Mouse (Mus musculus) neutrophil, adult 5-6 weeks (primary cell): ENCODE results near the gene Zfp52. TPM values are rescaled to one million over a fixed set of nuclear protein-coding genes. Genes with fewer than 3 reads are reported as not detected.

Experiments used
- ATAC-seq: fragments of 151-379, 151-347 bp; 2 replicates; pipeline ENCODE4 v1.8.0; 2017; ENCODE audit warnings: mild to moderate bottlenecking, moderate TSS enrichment; ENCODE audit not compliant: insufficient number of reproducible peaks, poor library complexity, low FRiP score, severe bottlenecking; ENCODE audit errors: extremely low read depth
- total RNA-seq: library from RNA; stranded (forward); fragments of 200-1000 nt; gene quantifications from 2 replicates; pipeline ENCODE4 v1.2.3, GENCODE M21; 2017

The Zfp52 gene
- 26.4 and 31.0 TPM in 2 replicates for total RNA-seq

DNA sequence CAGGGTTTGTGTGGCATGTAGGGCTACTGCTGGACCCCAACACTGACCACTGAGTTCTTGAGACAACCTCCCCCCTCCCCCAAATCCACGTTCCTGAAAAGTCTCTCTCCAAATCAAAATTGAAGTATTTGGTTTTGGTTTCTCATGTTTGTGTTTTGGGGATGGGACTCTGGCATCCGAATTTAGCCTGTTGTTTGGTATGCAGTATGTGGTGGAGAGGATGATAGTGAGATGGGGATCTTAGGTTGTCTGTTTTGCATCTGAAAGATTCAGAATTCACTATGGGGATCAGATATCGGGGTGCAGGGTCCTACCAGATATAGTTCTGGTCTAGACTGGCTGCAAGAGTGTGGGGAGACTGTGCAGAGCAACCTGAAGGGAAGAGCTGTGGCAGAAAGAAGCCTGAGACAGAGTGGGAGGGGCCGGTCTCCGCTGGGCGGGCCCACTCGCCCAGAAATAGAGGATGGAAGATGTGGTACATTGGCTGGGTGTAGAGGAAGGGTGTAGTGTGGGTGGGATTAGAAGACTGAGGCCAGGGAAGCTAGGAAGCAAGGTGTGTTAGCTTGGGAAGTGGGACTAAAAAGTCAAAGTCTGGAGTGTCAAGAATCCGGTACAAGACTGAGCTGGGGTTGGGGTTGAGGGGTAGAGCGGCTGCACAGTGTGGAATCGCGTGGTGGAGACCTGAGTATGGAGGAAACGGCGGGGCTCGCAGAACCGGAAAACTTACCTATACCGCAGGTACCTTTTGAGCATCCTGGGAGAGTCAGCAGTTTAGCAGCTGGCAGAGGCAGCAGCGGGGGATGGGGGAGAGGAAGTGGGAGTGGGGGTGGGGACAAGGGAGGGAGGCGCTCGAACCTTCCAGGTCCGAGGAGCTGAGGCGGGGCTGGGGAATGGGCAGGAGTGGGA is at the start of gene Zfp52:
Gene Zfp52 (plus strand): TSS at position 444 of the 906 bp plus-strand sequence.
- peak; percentile 45 for ATAC-seq

DNA sequence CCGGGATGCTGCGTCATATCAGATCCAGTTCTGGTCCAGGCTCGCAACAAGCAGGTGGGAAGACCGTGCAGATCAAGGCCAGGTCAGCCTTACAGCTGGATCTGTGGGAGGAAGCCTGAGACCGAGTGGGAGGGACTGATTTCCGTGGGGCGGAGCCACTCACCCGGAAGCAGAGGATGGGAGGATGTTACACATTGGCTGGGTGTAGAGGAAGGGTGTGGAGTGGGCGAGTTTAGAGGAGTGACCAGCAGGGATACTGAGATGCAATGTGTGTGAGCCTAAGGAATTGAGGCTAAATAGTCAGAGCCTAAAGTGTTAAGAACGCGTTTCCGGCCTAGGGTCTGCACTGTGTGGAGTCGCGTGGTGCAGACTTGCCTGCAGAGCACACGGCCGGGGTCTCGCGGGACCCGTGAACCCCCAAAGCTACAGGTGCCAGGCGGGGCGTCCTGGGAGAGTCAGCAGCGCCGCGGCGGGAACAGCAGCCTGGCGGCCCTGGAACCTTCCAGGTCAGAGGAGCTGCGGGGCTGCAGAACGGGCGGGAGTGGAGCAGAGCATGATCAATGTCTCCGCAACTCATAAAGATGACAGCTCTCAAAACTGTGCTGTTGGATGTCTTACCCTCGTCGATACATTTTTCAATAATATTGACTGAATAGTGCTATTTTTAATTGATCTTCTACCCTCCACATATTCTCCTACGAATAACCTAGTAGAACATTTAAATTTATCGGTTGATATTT is 46.4 kb upstream of the Zfp52 start, which contains the start of gene Zfp53:
Gene Zfp53 (plus strand): TSS at position 239 of the 740 bp plus-strand sequence.
- ATAC-seq = peak; percentile 100

DNA sequence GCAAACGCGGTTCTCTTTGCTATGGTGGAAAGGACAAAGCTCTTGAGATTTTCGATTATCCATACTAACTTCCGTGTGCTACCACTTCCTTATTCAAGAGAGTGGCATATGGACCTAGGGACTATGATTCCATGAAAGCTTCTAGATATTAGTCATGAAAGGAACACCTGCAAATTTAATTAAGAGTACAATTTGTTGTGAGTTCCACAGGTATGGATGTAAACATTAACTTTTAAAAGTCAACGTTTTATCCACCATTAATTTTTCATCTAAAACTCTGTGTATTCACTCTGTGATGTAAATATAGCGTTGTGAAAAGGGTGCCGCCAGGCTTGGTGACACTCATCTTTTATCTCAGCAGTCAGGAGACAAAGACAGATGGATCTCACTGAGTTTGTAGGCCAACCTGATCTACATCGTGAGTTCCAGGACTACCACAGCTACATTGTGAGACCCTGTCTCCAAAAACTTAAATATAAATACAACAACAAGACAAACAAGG is 45.8 kb upstream of the Zfp52 start:
- no peak for ATAC-seq

DNA sequence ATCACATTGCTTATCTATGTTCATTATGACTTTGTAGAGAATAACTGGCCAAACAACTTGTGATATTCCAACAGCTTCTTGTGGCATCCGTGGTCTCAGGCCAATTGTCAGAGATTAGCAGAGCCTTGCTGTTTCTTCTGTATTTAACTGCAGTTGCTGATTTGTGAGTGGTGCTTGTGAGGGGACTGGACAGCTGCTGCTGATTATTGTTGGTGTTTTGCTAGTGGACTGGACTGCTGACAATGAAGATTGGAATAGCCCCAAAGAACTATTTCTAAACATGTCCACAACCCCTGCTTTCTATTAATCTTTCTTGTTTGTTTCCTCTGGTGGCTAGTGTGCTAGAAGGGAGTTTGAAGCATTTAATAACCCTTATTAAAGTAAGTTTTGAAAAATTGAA is 34.0 kb upstream of the Zfp52 start:
- ATAC-seq = no peak

DNA sequence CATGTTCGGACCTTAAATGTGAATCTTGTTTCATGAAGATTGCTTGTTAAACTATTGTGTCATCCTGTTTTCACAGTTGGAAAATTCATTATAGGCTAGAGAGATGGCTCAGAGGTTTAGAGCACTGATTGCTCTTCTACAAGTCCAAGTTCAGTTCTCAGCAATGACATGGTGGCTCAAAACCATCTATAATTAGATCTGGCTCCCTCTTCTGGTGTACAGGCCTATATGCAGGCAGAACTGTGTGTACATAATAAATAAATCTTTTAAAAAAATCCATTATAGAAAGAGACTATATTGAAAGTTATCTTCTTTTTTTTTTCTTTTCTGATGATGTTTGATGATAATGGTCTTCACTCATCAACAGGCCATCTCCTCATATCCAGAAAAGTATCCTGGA is 30.8 kb upstream of the Zfp52 start:
- ATAC-seq = peak; percentile 51; the same call in 1 of the 2 replicates

DNA sequence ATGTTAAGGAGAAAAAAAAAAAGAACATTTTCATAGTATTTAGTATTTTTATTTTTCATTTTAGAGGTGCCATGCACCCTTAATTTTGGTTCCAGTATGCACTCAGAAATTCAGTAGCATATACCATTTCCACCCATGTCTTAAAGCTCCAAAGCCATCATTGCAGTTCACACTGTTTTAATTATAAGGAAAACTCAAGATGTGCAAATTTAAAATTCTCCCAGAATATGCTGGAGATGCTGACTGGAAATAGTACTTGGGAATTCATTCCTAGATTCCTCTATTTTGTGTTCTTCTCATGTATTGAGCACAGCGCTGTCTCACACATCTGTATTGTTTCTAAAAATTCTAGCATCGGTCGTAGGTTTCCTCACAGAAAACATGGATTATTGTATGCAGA is 29.1 kb upstream of the Zfp52 start:
- ATAC-seq = no peak

DNA sequence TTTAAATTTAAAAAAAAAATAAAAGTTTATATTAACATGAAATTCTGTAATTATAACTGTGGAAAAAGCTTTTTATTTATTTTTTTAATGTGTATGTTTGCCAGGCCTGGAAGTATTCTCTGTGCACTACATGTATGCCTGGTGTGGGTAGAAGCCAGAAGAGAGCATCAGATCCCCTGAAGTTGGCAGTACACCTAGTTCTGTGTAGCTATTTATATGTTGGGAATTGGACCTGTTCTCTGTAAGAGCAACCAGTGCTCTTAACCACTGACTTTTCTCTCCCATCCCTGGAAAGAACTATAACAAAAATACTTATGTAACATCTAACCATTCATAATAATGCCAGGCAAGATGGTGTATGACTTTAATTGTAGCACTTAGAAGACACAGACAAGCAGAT is 25.6 kb upstream of the Zfp52 start:
- no peak for ATAC-seq

DNA sequence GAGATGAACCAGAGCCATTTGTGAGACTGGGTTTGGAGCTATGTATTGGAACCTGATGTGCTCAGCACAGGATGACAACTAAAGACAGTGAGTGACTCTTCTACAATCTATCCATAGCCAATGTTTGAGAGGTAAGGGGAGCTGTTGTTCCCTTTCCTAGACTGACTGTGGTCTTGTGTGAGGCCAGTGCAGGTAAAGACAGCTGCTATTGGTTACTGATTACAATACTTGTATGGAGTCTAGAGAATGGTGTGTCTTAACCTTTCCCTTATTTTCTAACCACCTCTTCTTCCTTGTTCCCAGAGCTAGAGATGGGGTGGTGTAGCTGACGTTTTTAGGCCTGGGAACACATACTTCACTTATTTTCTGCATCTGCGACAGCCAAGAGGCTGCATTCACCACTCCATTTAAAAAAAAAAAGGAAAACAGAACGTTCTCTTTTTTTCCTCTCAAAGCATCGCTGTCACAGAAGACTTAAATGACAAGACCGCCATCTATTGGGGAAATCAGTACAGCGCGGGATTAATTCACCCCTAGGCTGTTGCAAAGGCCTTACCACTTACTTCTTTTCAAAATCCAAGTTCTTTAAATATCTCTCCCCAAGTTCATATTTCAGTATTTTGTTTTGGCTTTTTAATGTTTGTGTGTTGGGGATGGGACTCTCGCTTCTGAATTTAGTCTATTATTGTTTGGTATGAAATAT is 19.8 kb upstream of the Zfp52 start:
- ATAC-seq = peak; percentile 90

DNA sequence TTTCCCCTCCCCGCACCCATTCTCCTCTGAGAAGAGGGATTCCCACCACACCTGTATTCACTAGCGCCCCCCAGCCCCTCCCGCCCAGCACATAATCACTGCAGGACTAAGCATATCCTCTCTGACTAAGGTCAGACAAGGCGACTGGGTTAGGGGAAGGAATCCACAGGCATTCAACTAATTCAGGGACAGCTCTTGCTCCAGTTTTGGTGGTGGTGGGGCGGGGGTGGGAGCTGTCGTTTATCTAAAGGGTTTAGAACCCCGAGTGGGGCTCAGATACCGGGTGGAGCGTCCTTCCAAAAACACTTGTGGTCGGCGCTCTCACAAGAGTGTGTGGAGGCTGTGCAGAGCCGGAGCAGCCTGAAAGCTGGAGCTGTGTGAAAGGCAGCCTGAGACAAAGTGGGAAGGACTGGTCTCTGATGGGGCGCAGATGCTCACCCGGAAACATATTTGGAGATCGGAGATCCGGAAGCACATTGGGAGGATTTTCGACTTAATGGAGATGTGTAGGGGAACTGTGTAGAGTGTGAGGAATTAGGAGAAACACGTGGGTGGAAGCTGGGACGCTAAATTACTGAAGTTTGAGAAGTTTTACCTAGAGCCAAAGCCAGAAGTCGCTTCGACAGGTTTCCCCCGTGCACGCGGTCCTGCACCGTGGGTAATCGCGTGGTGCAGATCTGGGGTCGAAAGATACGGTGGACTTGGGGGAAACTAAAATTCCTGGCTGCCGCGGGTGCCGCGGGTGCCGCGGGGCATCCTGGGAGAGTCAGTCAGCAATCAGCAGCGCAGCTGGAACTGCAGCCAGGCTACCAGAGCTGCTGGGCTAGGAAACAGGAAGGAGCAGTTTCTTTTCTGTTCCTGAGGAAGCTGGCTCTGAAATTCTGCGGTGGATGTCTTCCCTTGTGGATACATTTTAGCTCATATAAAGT is 18.9 kb upstream of the Zfp52 start:
- ATAC-seq = peak; percentile 62

DNA sequence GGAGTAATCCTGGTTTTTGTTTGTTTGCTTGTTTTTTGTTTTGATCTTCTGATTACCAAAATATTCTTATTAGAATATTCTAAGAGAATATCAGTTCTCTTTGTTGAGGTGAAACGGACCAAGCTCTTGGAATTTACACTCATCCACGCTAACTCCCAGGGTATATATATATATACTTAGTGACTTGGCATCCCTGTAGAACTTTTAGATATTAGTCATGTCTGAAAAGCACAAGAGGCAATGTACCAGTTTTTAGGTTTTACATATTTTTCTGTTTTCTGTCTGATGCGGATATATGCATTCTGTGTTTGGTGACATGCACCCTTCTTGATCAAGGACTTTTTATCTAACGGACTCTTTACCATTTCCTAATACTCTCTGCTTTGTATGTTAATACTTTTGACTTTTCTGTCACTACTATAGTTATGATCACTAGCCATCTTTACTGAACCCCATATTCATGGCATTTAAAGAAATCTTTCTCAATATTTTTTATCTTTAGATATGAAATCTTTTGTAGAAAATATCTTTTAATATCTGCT is 18.1 kb upstream of the Zfp52 start:
- no peak for ATAC-seq

DNA sequence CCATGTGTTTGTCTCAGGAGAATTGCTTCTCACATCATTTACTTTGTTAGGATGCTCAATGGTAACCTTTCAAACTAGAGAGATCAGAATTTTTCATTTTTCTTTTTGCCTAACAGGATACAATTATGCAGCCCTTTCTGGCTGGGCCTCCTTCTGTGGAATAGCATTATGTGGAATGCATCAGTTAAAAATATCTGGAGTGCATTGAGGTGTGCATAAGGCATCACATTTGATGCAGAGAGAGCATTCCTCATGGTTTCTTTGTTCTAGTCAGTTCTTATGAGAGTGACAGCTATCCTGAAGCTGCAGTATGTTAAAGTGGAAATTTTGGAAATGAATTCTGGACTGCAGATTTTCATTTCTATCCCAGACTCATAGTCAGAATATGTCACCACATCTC is 9.1 kb upstream of the Zfp52 start:
- no peak for ATAC-seq

DNA sequence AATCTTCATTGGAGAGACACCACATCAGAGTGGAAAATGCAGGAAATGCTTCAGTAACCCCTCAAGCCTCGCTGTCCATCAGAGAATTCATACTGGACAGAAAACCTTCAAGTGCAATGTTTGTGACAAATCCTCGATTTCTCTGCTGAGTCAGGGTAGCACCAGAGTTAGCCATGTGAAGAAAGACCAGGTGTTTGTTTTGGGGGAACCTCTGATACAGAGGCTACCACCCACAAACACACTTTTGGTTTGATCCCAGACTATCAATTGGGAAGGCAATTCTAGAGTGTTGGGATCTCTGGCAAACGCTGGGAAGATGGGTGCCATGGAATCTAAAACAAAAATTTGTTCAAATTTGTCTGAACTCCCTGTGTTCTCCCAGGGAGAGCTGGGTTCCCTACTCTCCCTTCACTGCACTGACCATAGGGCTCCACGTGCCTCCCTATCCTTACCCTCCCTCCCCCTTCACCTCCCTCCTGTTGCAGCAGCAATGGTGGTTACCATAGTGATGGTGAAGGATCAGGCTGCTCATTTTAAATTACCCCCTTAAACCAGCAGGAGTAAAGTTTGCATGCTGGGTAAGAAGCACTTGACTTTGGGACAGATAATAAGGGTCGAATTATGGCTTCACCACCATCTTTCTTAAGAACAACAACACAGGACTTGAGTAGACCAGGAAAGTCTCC is 4.6 kb upstream of the Zfp52 start:
- ATAC-seq = no peak

DNA sequence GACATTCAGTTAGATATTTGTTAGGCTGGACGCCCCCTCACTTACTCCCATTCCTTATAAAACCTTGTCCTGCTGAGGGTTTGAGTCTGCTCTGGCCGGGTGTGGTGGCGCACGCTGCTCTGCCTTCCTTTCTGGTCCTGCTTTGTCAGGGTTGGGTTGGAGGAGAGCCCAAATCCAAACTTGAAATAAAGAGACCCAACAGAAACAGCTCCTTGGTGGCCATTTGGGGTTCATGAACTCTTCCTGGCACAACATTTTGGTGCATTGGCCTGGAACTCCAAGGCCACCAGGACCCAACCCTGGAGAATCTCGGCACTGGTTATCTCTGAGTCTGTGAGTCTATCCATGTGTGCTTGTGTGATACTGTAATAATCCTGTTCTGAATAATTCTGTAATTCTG is 3.7 kb upstream of the Zfp52 start:
- no peak for ATAC-seq

DNA sequence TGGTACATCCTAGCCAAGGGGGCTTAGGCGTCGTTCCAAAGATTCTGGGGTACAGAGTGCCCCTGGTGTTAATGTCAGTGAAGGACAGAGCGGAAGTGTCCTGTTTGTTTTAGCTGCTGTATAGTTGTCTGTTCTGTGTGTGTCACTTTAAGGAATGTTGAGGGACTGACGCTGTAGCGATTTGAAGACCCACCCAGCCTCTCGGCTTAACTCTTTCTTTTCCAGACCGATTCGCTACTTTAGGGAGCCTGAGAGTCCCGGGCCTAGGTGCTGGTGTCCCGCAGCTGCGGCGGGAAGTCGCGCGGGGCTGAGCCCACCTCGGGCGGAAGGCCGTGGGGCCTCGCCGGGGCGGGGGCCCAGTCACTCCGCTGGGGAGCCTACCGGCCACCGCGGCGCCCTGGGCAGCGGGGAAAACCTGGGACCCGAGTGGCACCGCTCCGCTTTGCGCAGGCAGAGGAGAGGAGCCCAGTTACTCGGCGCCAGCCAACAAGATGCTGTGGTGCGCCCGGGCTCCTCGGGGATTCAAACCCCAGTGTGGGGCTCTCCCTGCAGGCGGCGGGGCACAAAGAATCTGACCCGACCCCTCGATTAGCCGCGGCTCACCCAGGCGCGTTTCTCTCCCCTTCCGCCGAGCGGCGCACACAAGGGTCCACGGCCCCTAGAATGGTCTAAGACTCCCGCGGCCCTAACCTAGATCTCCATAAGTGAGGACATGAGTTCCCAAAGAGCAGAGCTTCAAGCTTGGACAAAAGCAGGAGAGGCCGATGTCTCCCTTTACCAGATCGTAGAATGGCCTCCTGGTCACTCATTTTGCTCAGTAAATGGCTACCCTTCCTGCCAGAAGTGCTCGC is 3.0 kb upstream of the Zfp52 start:
- ATAC-seq = peak; percentile 42

DNA sequence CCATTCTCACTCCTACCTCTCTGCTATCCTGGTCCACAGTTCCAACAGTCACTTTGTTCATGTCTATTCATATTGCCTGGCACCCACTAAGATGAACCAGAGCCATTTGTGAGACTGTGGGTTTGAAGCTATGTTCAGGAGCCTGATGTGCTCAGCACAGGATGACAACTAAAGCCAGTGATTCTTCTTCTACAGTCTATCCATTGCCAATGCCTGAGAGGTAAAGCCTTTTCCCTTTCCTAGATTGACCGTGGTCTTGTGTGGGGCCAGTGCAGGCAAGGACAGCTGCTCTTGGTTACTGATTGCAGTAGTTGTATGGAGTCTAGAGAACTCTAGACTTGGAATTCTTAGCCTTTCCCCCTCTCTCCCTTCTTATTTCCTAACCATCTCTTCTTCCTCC is 1.4 kb upstream of the Zfp52 start:
- no peak for ATAC-seq

DNA sequence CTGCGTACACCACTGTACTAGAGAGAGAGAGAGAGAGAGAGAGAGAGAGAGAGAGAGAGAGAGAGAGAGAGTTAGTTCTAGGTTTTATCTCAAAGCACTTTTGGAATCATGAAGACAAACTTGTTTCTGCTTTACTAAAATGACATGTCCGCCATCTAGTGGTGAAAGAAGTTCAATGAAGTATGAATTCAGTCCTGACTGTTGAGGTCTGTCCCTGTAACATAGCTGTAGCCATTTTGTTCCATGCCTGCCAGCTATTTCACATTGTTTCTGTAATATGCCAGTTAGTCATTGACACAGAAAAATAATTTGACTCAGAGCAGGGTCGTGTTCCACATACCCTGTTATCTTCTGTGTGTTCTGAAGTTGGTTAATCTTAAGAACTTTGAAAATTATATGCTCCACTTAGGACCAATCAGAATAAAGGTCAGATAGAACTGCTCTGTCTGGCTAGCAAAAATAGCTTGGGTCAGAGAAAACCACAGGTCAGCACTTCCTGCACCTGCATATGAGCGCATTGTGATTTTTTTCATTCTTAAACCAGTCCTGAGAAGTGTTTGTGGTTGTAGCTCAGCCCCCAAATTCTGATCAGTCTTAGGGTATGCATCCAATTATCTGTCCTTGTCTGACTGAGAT is 761 bp upstream of the Zfp52 start:
- ATAC-seq = peak; percentile 69
